Mouse (Mus musculus): Measurements from ENCODE around the gene Abcg4.
"Not testable (repeated sequence)": the region's sequence is repeated elsewhere in the genome, so short reads cannot be mapped to it uniquely, and the experiment has no call there.

Gene Abcg4

DNA sequence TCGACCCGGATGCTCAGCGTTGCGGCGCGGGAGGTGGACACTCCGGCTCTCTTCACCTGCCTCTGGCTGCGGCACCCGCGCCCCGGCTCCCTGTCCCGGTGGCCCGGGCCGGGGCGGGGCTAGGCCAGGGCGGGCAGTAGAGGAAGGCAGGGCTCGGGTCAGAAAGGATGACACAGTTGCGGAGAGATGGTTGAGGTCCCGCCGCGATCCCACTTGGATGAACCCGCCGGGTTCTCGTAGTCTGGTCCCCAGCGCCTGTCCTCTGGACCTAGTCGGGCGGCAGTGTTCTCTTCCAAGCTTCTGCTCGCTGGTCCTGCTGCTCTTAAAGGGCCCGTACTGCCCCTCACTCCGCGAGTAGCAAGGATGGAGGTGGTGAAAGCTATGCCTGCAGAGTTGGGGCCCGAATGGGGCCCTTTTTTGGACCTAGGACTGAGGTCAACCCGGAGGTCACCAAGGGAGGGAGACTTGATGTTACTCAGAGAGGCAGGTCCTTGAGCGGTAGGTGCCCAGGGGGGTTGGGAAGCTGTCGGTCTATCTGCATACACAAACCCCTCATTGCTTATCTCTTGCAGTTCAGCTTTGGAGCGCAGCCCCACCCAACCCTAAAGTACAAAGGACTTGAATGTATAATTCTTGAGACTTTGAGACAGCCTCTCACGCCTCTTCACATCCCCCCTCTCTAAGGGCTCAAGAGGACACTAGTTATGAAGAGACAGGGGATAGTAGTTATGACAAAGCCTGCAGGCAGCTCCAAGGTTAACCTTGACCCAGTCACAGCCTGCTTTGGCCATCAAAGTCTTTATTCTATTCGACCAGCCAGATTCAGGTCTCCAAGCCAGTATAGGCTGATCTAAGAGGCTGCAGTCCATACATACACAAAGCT lies at the start of gene Abcg4:
Abcg4 (minus strand) TSS at position 540 of the 883 bp plus-strand sequence.
- peak; percentile 26 to 28 for DNase-seq (ENCODE audit: low spot score in 2 of 2)

DNA sequence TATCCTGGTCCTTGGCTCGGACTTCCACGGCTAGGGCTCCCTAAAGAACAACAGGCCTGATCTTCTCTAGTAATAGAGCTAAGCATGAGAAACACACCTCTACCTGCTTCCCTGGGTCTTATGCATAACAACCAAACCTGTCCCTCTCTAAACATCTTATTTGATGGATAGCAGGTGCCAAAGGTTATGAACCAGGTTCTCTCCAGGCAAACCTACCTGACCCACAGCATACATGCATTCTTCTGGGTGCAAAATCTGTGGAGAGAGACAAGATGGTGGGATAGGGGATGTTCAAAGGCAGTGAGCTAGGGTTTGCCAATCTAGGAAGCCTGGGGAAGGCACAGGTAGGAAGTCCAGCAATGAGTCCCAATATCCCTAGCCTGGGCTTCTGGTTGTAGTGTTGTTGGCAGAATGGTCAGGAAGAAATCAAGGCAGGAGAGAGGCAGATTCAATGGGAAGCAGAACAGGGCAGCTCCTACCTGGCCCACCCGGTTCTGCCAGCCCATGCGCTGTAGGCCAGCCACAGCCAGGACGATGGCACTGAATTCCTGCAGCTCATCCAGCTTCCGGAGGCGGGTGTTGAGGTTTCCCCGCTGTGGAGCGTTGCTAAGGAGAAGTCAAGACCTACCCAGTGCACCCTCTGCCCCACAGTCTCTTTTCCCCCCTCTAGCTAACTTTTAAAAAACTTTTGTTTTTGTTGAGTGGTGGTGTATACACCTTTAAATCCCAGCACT lies 49.2 kb upstream of the Abcg4 start:
- DNase-seq (ENCODE audit: low spot score in 2 of 2) = no peak

DNA sequence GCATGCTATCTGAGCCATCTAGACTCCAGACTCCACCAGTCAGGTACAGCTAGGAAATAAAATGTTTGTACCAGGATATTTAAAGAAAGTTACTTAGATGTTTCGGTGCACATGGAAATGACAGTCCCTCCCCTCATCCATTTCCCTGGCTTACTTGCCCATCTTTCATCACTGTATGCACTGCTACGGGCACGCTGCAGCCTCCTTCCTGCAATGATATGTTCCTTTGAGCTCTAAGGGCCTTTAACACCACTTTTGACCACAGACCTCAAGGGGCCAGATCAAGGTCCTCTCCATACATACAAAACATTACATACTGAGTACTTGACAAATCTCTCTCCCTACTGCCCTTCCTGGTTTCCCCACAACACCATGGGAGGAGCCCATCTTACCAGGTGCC lies 48.5 kb upstream of the Abcg4 start:
- DNase-seq (ENCODE audit: low spot score in 2 of 2) = no peak

DNA sequence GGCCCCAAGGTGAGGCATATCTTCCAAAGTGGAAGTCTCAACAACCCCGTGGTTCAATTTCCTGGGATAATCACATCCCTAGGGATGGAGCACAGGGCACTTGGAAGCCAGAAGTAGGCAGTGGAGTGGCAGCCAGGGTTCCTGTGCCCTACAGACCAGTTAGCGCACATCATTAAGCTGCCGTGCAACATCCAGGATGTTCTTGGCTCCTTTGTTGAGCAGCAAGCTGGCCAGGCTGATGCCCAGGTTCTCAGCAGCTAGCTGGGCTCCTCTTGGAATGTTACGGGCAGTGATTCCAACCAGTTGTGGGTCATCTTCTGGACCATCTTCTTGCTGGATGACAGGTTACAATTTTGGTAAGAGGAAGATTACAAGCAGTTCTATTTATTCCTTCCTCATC lies 48.1 kb upstream of the Abcg4 start:
- not testable (repeated sequence) for DNase-seq (ENCODE audit: low spot score in 2 of 2)

DNA sequence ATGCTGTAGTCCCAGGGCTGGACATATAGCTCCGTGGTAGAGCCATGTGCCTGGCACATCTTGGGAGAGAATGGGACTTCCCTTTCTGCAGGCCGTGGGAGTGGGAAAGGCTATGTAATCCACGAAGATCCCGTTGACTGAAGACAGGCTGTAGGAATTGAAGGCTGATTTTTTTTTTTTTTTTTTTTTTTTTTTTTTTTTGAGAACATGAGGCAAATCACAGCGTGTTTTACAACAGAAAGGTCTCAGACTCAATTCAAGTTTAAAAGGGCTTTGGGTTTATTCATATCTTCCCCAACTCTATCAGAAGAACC lies 47.6 kb upstream of the Abcg4 start:
- DNase-seq (ENCODE audit: low spot score in 2 of 2) = no peak

DNA sequence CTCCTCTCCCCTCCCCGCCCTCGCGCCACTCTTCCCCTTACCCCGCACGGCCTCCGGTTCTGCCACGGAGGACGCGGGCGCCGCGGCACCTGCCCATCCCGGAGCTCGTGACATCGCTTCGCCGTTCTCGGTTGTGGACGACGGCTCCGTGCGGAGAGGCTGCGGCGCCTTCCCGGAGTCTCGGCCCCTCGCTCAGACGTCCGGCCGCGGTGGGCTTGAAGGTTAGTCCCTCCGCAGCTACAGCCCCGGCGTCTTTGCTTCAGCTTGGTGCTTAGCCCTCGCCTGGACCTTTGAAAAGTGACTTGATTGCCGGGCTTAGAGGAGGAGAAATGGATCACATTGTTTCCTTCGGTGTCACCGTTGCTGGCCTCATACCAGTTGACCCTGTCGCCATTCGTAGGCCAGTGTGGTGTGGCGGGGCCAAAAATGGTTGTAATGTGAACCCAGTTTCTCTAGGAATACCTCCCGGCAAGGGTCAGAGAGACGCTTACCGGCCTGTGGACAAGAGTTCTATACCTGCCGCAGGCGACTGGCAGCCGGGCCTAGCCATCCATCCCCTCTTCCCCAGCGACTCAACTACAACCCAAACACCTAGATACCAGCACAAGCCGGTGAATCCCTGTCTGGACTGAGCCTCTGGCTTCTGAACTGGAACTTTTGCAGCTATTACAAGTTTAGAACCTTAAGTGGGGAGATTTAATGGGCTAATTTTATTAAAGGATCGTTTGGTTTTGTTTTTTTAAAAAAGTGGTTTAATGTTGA lies 47.1 kb upstream of the Abcg4 start:
- DNase-seq (ENCODE audit: low spot score in 2 of 2) = no peak

DNA sequence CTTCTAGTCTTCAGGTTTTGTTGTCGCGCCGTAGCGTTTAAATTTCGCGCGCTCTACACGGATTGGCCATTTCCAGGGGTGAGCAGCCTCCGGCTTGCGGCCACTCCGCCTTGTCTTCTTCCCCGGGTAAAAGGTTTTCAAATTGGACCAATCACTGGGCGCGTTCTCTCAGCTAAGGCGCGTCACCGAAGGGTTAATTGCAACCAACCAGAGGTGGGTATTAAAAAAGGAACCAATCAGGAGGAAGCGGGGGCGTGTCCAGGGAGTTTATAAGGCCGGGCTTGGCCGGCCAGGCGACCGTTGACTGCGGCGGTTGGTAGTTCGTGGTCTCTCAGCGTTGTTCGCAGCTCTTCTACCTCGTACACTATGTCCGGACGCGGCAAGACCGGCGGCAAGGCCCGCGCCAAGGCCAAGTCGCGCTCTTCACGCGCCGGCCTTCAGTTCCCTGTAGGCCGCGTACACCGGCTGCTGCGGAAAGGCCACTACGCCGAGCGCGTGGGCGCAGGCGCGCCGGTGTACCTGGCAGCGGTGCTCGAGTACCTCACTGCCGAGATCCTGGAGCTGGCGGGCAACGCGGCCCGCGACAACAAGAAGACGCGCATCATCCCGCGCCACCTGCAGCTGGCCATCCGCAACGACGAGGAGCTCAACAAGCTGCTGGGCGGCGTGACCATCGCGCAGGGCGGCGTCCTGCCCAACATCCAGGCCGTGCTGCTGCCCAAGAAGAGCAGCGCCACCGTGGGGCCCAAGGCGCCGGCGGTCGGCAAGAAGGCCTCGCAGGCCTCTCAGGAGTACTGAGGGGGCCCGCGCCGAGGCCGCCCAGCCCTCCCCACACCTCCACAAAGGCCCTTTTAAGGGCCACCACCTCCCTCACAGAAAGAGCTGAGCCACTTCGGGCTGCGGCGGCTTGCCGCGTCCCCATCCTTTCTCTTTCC lies 46.2 kb upstream of the Abcg4 start, which contains the start of gene H2afx:
H2afx (plus strand) TSS at position 299 of the 935 bp plus-strand sequence.
- DNase-seq (ENCODE audit: low spot score in 2 of 2) = peak; percentile 95 to 98

DNA sequence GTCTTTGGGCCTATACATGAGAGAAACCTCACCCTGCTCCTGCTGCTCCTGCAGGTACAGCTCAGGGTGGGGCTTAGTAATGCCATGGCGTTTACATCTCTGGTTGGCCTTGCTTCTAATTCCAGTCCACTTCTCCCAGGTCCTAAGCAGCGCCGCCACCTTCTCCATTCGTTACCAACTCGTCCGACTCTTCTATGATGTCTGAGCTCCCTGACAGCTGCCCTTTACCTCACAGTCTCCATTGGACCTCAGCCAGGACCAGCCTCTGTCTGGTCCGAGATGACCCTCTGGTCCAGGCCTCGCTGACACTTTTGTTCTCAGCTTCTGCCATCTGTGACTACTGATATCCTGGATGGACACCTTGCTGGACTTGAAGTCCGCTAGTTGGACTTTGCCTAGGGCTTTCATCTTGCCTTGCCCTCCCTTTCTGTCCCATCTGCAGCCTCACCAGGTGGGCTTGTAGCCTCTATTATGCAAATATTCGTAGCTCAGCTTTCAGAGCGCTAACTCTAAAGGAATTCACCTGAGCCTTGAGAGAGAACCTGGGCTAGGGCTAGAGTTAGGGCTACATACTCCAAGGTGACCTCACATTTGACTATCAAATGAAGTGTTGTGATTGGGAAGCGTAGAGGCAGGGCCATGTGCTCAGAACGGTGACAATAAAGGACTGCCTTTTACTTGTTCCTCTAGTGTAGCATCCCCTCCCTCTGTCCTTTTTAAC lies 44.7 kb upstream of the Abcg4 start:
- no peak for DNase-seq (ENCODE audit: low spot score in 2 of 2)

DNA sequence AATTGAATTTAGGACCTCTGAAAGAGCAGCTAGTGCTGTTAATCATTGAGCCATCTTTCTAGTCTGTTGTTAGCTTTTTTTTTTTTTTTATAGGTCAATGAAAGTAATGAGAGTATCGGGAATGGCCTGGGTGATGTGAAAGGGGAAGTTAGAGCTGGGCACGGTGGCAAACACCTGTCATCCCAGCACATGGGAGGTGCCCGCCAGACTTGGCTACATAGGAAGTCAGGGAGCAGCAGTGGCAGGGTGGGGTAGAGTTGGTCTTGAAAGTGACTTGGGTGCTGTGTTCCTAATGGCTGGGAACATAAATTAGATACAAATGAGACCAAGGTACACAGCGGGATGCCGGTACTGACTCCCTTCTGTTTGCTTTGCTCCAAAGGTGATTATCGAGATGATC lies 42.3 kb upstream of the Abcg4 start:
- DNase-seq (ENCODE audit: low spot score in 2 of 2) = no peak

DNA sequence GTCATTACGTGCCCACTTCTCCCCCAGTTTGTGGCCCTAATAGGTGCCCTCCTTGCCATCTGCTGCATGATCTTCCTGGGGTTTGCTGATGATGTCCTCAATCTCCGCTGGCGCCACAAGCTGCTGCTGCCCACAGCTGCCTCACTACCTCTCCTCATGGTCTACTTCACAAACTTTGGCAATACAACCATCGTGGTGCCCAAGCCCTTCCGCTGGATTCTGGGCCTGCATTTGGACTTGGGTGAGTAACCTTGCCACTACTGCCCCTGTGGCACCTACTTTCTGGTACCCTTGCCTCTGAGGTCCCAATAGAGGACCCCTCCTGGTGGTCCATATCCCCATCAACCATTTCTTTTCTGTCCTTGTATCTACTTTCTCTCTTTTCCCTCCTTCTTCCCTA lies 39.5 kb upstream of the Abcg4 start:
- no peak for DNase-seq (ENCODE audit: low spot score in 2 of 2)

DNA sequence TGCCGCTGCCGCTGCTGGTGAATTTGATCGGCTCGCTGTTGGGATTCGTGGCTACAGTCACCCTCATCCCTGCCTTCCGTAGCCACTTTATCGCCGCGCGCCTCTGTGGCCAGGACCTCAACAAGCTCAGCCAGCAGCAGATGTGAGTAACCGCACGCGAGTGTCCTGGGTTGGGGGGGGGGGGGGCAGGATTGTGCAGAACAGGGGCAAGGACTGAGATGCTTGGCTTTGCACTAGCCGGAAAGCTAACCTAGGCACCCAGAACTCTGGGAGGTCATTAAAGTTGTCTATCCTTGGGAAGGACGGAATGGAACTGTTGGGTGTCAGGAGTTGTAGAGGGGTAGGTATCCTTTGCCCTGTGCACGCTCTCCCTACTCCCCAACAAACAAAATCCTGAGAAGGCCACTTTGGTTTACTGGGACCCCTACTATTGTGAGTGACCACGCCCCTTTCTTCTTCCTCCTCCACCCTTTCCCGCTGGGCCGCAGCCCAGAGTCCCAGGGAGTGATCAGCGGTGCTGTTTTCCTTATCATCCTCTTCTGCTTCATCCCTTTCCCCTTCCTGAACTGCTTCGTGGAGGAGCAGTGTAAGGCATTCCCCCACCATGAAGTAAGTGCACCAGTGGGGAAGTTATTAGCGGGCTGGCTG lies 38.8 kb upstream of the Abcg4 start:
- no peak for DNase-seq (ENCODE audit: low spot score in 2 of 2)

DNA sequence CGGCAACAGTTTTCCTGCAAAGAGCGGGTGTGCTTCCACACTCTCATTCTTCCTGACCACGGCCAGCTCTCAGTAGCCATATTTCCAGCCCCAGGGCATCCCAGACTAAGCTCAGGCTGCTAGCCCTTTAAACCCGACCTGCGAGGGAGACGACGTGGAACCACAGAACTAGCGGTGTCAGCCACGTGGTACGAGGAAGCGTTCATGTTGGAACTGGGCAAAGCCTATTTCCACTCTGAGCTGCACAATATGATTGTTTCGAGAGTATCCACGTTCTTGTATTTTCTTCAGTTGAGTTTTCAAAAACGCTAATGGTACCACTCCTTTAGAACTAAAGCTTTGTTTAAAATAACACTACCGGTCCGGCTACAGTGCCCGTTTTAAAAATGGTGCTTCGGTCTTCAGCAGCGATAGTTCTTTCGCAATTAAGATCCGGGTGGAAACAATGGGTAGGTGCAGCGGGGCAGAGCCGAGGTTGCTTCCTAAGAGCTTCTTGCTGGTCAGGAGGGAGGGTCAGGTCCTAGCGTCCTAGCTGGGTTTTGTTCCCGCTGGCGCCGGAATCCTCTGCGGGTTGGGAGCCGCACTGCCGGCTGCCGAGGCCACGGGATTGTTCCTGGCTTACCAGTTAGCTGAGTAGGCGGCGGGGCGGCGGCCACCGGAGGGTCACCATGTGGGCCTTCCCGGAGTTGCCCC lies 38.1 kb upstream of the Abcg4 start:
- DNase-seq (ENCODE audit: low spot score in 2 of 2) = peak; percentile 63 to 75

DNA sequence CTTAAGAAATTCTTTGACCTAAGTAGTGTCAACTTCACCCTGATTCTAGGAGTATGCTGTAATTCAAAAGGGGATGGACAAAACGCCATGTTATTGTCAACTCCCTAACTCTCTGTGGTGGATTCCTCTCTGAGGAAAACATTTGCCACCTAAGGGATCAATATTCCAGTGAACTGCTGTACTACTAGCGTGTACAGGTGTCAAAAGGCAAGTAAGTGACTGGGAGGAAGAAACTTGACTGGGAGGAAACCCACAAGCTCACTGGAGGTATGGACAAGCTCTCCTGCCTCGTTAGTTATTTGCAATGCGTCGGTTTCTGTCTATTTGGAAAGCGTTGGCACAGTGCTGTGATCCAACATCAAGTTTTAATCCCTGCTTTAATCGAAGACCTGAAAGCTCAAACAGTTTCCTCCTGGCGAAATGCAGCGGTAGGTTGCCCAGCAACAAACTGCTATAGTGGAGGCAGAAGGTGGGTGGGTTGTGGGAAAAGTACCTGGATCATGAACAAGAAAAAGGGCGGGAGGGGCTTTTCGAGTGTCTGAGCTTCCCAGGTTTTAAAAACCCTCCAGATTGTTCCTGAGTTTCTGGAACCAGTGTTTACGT lies 37.5 kb upstream of the Abcg4 start, which contains the start of gene Dpagt1:
Dpagt1 (plus strand) TSS at position 252 of the 603 bp plus-strand sequence.
- DNase-seq (ENCODE audit: low spot score in 2 of 2) = no peak

DNA sequence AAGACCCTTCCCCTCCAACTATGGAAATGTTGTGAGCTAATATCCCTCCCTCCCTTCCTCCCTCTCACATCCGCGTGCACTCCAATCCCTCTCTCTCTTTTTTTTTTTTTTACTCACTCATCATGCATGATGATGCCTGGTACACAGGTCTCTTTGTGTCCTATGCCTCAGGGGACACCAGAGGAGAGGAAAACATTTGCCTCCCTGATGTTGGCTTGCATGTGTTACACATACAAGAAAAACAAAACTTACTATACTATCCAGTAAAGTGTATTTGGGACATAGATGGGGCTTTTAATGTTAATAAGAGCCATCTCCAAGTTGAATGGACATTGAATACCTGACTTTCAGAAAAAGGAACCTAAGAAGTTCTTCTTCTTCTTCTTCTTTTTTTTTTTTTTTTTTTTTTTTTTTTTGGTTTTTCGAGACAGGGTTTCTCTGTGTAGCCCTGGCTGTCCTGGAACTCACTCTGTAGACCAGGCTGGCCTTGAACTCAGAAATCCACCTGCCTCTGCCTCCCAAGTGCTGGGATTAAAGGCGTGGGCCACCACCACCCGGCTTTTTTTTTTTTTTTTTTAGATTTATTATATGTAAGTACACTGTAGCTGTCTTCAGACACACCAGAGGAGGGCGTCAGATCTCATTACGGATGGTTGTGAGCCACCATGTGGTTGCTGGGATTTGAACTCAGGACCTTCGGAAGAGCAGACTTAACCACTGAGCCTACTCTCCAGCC lies 36.8 kb upstream of the Abcg4 start:
- not testable (repeated sequence) for DNase-seq (ENCODE audit: low spot score in 2 of 2)

DNA sequence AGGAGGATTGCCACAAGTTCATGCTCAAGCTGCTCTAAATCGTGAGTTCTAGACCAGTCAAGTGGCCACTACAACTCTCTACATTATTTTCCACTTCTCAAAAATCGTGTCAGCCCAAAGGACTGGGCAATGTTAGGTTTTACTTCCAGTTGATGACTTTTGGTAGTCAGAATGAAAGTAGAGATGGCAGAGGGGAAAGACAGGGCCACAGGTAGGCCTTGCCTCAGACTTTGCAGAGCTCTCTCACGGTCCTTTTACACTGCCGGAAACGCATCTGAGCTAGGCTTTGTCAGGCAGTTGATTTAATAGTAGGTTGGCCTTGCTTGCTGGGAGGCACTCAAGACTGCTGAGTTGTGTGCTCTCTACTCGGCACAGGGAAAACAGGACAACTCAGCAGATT lies 35.7 kb upstream of the Abcg4 start:
- DNase-seq (ENCODE audit: low spot score in 2 of 2) = no peak

DNA sequence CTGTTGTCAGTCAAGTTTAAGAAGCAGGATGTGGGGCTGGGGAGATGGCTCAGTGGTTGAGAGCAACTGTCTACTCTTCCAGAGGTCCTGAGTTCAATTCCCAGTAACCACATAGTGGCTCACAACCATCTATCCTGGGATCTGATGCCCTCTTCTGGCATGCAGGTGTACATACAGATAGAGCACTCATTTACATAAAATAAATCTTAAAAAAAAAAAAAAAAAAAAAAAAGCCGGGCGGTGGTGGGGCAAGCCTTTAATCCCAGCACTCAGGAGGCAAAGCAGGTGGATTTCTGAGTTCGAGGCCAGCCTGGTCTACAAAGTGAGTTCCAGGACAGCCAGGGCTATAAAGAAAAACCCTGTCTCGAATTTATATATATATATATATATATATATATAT lies 35.2 kb upstream of the Abcg4 start:
- not testable (repeated sequence) for DNase-seq (ENCODE audit: low spot score in 2 of 2)

DNA sequence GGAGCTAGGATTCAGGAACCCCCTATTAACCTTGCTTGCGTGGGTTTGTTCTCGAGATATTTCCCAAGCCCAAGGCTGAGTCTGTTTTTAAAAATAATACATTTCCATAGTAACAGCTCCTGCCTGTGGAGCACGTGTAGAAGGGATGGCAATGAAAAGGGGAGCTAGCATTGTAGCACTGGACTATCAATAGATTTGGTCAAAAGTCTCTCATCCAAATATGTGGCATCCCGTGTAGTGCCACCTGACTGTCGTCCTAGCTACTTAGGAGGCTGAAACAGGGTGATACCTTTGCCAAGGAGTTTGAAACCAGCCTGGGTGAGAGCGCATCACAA lies 32.4 kb upstream of the Abcg4 start:
- DNase-seq (ENCODE audit: low spot score in 2 of 2) = no peak
